ENCODE assay signal across 8 mouse cellular contexts in the genomic region with DNA sequence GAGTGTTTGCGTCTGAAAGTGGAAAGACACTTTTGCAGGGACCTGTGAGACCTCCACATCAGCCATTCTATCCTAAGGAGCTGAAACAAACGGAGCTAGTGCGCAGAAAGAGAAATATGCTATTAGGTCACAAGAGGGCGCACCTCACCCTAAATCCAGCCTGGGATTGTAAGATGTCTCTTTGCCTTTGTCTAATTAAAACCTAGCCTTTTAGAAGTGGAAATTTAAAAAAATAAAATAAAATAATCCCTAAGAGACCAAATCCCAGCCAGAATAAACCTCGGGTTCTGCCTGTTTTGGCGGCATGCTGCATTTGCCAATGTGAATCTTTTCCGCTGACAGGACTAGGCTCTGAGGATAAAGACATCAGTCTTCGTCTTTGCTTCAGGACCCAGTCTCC. TPM values are rescaled to one million over a fixed set of nuclear protein-coding genes. Genes with fewer than 3 reads are reported as not detected.
DNase-seq lines count a peak whose midpoint lies in the region; ATAC-seq lines count a peak whose summit lies in the region.

No protein-coding gene starts in this region.

- no peak for ATAC-seq in frontal cortex, adult (ENCODE audit: low TSS enrichment)

- peaks cover 2% of the 10 kb centered on the region; the same call in 1 of the 2 replicates for H3K36me3 ChIP-seq in limb, embryonic 10.5 days

- WGBS in limb, embryonic 10.5 days = 20% methylated on average over 8 of the region's 8 CpGs

- peaks cover 45% of the 10 kb centered on the region for H3K4me1 ChIP-seq in limb, embryonic 10.5 days

- H3K27me3 ChIP-seq in limb, embryonic 10.5 days (ENCODE audit: low read depth, poor library complexity, severe bottlenecking) = peaks cover 14% of the 10 kb centered on the region; the same call in 1 of the 2 replicates

- peak; percentile 51 to 70 for DNase-seq in frontal cortex, postnatal 36 days (ENCODE audit: low spot score in 2 of 2)
- DNase-seq in urinary bladder, postnatal 14 days (ENCODE audit: low spot score) = peak; percentile 36
- DNase-seq in urinary bladder, postnatal 36 days (ENCODE audit: low spot score in 2 of 2) = no peak
- DNase-seq in embryo, embryonic 9.5 days (ENCODE audit: extremely low spot score) = peak; percentile 76
- peak; percentile 69 for DNase-seq in limb, embryonic 10.5 days (ENCODE audit: low spot score)
- DNase-seq in retina, postnatal 1 day = peak; percentile 82
- no peak for DNase-seq in spleen, postnatal 4 days (ENCODE audit: low spot score in 2 of 2)

- H3K4me3 ChIP-seq in limb, embryonic 10.5 days = no peak overlapping the region

- 0 out of 2 replicates have a peak overlapping the region, but pooled peaks have one; percentile 37 for H3K27ac ChIP-seq in limb, embryonic 10.5 days

- H3K9me3 ChIP-seq in limb, embryonic 10.5 days (replicated peaks) = no peaks in the 10 kb centered on the region

RNA-seq across cellular contexts. Expression of a gene that starts 3.4 kb away (rescaled TPM):
- polyA plus RNA-seq in limb, embryonic 10.5 days (2016; fragmentation: Nextera tagmentation; extraction: Ambion mirVana) = 7.0 and 7.5 TPM in 2 replicates

RNA-seq across cellular contexts. Expression of a gene that starts 5.1 kb away (rescaled TPM):
- polyA plus RNA-seq in limb, embryonic 10.5 days (2016; fragmentation: Nextera tagmentation; extraction: Ambion mirVana) = 0.87 and 1.3 TPM in 2 replicates

RNA-seq across cellular contexts. Expression of a gene that starts 41.2 kb away (rescaled TPM):
- polyA plus RNA-seq in limb, embryonic 10.5 days (2016; fragmentation: Nextera tagmentation; extraction: Ambion mirVana) = 71.1 and 76.8 TPM in 2 replicates

Comparison
In these comparisons a context has a peak if more than half of its experiments do, and no peak if none do; other contexts are left out.
1. DNase-seq: peak in frontal cortex, postnatal 36 days (2 of 2), urinary bladder, postnatal 14 days (single experiment), embryo, embryonic 9.5 days (single experiment), limb, embryonic 10.5 days (single experiment) and retina, postnatal 1 day (single experiment); none in urinary bladder, postnatal 36 days (0 of 2) and spleen, postnatal 4 days (0 of 2).